Mouse (Mus musculus): Measurements from ENCODE around the gene Brd2. TPM values are rescaled to one million over a fixed set of nuclear protein-coding genes. Genes with fewer than 3 reads are reported as not detected.
A peak's percentile ranks its signal among the peaks of the same experiment; 100 is the strongest.

The Brd2 gene
- polyA plus RNA-seq, 1 experiment from 2014 or later: 97.8 TPM

GRCm38 (mm10) chr17:34109038-34109805, 13.2 kb downstream of the Brd2 start:
- peaks cover 40% of the 10 kb centered on the region for H3K36me3 ChIP-seq (ENCODE audit: control insufficient read depth, insufficient read depth, low read length)
- no peaks in the 10 kb centered on the region for H3K9me3 ChIP-seq (ENCODE audit: control insufficient read depth, low read length)
- no peaks in the 10 kb centered on the region for H3K27me3 ChIP-seq (ENCODE audit: control insufficient read depth, insufficient read depth, low read depth, low read length)
- peak; percentile 24; the same call in 1 of the 2 replicates for ATAC-seq (ENCODE audit: low read depth)
- H3K27ac ChIP-seq (ENCODE audit: low read length): no peak overlapping the region
- WGBS: 70% methylated on average over 14 of the region's 14 CpGs
- no peak overlapping the region for H3K4me2 ChIP-seq (ENCODE audit: low read depth, low read length)
- H3K4me1 ChIP-seq (replicated peaks; ENCODE audit: control insufficient read depth, insufficient read depth, low read length): peaks cover 7% of the 10 kb centered on the region; the same call in 1 of the 2 replicates
- no peak overlapping the region for H3K4me3 ChIP-seq (ENCODE audit: low read length)
- H3K9ac ChIP-seq (ENCODE audit: low read length): no peak overlapping the region

GRCm38 (mm10) chr17:34108460-34108859, 14.0 kb downstream of the Brd2 start:
- H3K4me1 ChIP-seq (replicated peaks; ENCODE audit: control insufficient read depth, insufficient read depth, low read length): peaks cover 7% of the 10 kb centered on the region; the same call in 1 of the 2 replicates
- no peaks in the 10 kb centered on the region for H3K27me3 ChIP-seq (ENCODE audit: control insufficient read depth, insufficient read depth, low read depth, low read length)
- 80% methylated on average over 5 of the region's 6 CpGs for WGBS
- H3K36me3 ChIP-seq (ENCODE audit: control insufficient read depth, insufficient read depth, low read length): peaks cover 32% of the 10 kb centered on the region
- no peak for ATAC-seq (ENCODE audit: low read depth)
- no peak overlapping the region for H3K27ac ChIP-seq (ENCODE audit: low read length)
- H3K9me3 ChIP-seq (ENCODE audit: control insufficient read depth, low read length): no peaks in the 10 kb centered on the region
- no peak overlapping the region for H3K4me2 ChIP-seq (ENCODE audit: low read depth, low read length)
- no peak overlapping the region for H3K9ac ChIP-seq (ENCODE audit: low read length)
- no peak overlapping the region for H3K4me3 ChIP-seq (ENCODE audit: low read length)

DNA sequence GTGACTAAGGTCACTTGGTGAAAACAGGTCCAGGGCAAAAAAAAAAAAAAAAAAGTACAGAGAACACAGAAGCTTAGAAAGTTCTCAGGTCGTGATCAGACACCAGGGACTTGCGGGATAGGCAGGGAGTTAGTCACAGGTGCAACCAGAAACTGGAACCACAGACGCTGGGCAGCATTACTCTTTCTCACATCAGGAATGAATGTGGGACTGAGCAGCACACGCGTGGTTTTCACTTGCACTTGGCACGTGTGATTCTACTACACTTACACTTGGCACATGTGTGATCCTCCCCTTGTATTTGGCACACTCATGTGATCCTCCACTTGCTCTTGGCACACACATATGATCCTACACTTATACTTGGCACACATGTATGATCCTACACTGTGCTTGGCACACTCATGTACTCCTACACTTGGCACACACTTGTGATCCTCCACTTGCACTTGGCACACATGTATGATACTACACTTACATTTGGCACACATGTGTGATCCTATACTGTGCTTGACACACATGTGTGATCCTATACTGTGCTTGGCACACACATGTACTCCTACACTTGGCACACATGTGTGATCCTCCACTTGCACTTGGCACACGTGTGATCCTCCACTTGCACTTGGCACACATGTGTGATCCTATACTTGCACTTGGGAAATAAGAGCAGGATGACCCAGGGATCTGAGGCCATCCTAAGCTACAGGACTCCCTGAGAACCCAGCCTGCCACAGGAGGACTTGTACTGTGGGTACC, 15.1 kb downstream of the Brd2 start:
- Histone ChIP-seq H3K27ac (ENCODE audit: low read length) (no peak overlapping the region), H3K4me2 (ENCODE audit: low read depth, low read length) (no peak overlapping the region), H3K4me3 (ENCODE audit: low read length) (no peak overlapping the region), H3K4me1 (replicated peaks; ENCODE audit: control insufficient read depth, insufficient read depth, low read length) (peaks cover 7% of the 10 kb centered on the region; the same call in 1 of the 2 replicates), H3K36me3 (ENCODE audit: control insufficient read depth, insufficient read depth, low read length) (peaks cover 20% of the 10 kb centered on the region), H3K9ac (ENCODE audit: low read length) (no peak overlapping the region), H3K27me3 (ENCODE audit: control insufficient read depth, insufficient read depth, low read depth, low read length) (no peaks in the 10 kb centered on the region), H3K9me3 (ENCODE audit: control insufficient read depth, low read length) (no peaks in the 10 kb centered on the region)
- no peak for ATAC-seq (ENCODE audit: low read depth)
- WGBS: 72% methylated on average over 7 of the region's 7 CpGs

DNA sequence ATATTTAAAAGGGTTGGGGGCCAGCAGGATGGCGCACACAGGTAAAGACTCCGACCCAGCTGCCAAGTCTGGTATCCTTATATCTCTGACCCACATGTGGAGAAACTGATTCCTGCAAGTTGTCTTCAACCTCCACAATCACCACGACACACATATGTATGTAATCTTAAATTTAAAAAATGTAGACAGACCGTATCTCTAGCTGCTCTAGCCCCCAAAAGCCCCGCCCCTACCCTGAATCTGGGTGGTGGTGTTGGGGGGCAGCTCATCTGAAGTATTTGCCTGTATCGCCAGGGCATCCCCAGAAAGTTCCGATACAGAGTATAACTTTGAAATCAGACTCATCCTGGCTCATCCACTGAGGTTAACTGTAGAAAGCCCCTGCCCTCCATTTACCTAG, 15.9 kb downstream of the Brd2 start:
- Histone ChIP-seq H3K36me3 (ENCODE audit: control insufficient read depth, insufficient read depth, low read length) (peaks cover 13% of the 10 kb centered on the region), H3K9ac (ENCODE audit: low read length) (no peak overlapping the region), H3K4me3 (ENCODE audit: low read length) (no peak overlapping the region), H3K27ac (ENCODE audit: low read length) (no peak overlapping the region), H3K4me1 (replicated peaks; ENCODE audit: control insufficient read depth, insufficient read depth, low read length) (peaks cover 7% of the 10 kb centered on the region; the same call in 1 of the 2 replicates), H3K27me3 (ENCODE audit: control insufficient read depth, insufficient read depth, low read depth, low read length) (no peaks in the 10 kb centered on the region), H3K4me2 (ENCODE audit: low read depth, low read length) (no peak overlapping the region), H3K9me3 (ENCODE audit: control insufficient read depth, low read length) (no peaks in the 10 kb centered on the region)
- 76% methylated on average over 7 of the region's 7 CpGs for WGBS
- ATAC-seq (ENCODE audit: low read depth): no peak

- no peaks in the 10 kb centered on the region for H3K4me1 ChIP-seq (replicated peaks; ENCODE audit: control insufficient read depth, insufficient read depth, low read length)
- no peak overlapping the region for H3K27ac ChIP-seq (ENCODE audit: low read length)
- ATAC-seq (ENCODE audit: low read depth): no peak
- H3K4me2 ChIP-seq (ENCODE audit: low read depth, low read length): no peak overlapping the region
- no peak overlapping the region for H3K9ac ChIP-seq (ENCODE audit: low read length)
- 0 out of 2 replicates have a peak, but pooled peaks cover 4% of the 10 kb centered on the region for H3K36me3 ChIP-seq (ENCODE audit: control insufficient read depth, insufficient read depth, low read length)
- WGBS: 68% methylated on average over 9 of the region's 9 CpGs
- H3K4me3 ChIP-seq (ENCODE audit: low read length): no peak overlapping the region
- H3K27me3 ChIP-seq (ENCODE audit: control insufficient read depth, insufficient read depth, low read depth, low read length): no peaks in the 10 kb centered on the region
- no peaks in the 10 kb centered on the region for H3K9me3 ChIP-seq (ENCODE audit: control insufficient read depth, low read length)
These were observed 17.6 kb downstream of the Brd2 start for GRCm38 (mm10) chr17:34104804-34105203.

DNA sequence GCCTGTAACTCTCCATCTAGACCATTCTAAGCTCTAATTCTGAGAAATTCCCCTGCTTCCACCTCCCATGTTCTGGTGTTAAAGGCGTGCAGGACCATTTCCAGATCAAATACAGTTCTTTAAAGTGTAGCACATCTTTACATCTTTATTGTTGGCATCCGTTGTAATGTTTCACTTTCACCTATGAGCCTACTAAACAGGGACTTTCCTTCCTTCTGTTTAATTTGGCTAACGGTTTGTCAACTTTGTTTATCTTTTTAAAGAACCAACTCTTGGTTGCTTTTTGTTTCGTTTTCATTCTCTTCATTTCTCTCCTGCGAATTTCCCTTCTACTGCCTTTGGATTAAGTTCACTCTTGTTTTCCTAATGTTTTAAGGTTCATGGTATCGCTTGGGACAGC, 19.6 kb downstream of the Brd2 start:
- Histone ChIP-seq H3K4me3 (ENCODE audit: low read length) (no peak overlapping the region), H3K27me3 (ENCODE audit: control insufficient read depth, insufficient read depth, low read depth, low read length) (no peaks in the 10 kb centered on the region), H3K9me3 (ENCODE audit: control insufficient read depth, low read length) (no peaks in the 10 kb centered on the region), H3K36me3 (ENCODE audit: control insufficient read depth, insufficient read depth, low read length) (no peaks in the 10 kb centered on the region), H3K9ac (ENCODE audit: low read length) (no peak overlapping the region), H3K4me1 (replicated peaks; ENCODE audit: control insufficient read depth, insufficient read depth, low read length) (no peaks in the 10 kb centered on the region), H3K4me2 (ENCODE audit: low read depth, low read length) (no peak overlapping the region), H3K27ac (ENCODE audit: low read length) (no peak overlapping the region)
- ATAC-seq (ENCODE audit: low read depth): no peak
- WGBS: 58% methylated on average over 6 of the region's 6 CpGs

- Histone ChIP-seq H3K4me2 (ENCODE audit: low read depth, low read length) (peak overlapping the region; percentile 42), H3K27me3 (ENCODE audit: control insufficient read depth, insufficient read depth, low read depth, low read length) (no peaks in the 10 kb centered on the region), H3K9me3 (ENCODE audit: control insufficient read depth, low read length) (no peaks in the 10 kb centered on the region), H3K4me3 (ENCODE audit: low read length) (no peak overlapping the region), H3K9ac (ENCODE audit: low read length) (no peak overlapping the region), H3K27ac (ENCODE audit: low read length) (no peak overlapping the region), H3K36me3 (ENCODE audit: control insufficient read depth, insufficient read depth, low read length) (no peaks in the 10 kb centered on the region), H3K4me1 (replicated peaks; ENCODE audit: control insufficient read depth, insufficient read depth, low read length) (no peaks in the 10 kb centered on the region)
- ATAC-seq (ENCODE audit: low read depth): peak; percentile 83
- WGBS: 8% methylated on average over 12 of the region's 12 CpGs
These were observed 20.8 kb downstream of the Brd2 start for GRCm38 (mm10) chr17:34101604-34102032.

- no peak for ATAC-seq (ENCODE audit: low read depth)
These were observed 21.2 kb downstream of the Brd2 start for GRCm38 (mm10) chr17:34101185-34101584.

GRCm38 (mm10) chr17:34099531-34099930, 22.9 kb downstream of the Brd2 start:
- WGBS: 42% methylated on average over 5 of the region's 5 CpGs
- ATAC-seq (ENCODE audit: low read depth): no peak

More at GRCm38 (mm10) chr17:34101185-34101584, 21.2 kb downstream of the Brd2 start:
- H3K4me3 ChIP-seq (ENCODE audit: low read length): no peak overlapping the region
- WGBS: 24% methylated on average over 5 of the region's 5 CpGs
- no peak overlapping the region for H3K9ac ChIP-seq (ENCODE audit: low read length)
- no peaks in the 10 kb centered on the region for H3K9me3 ChIP-seq (ENCODE audit: control insufficient read depth, low read length)
- no peaks in the 10 kb centered on the region for H3K36me3 ChIP-seq (ENCODE audit: control insufficient read depth, insufficient read depth, low read length)
- H3K27me3 ChIP-seq (ENCODE audit: control insufficient read depth, insufficient read depth, low read depth, low read length): no peaks in the 10 kb centered on the region
- H3K4me1 ChIP-seq (replicated peaks; ENCODE audit: control insufficient read depth, insufficient read depth, low read length): no peaks in the 10 kb centered on the region
- H3K27ac ChIP-seq (ENCODE audit: low read length): no peak overlapping the region
- H3K4me2 ChIP-seq (ENCODE audit: low read depth, low read length): no peak overlapping the region

More at GRCm38 (mm10) chr17:34099531-34099930, 22.9 kb downstream of the Brd2 start:
- no peaks in the 10 kb centered on the region for H3K27me3 ChIP-seq (ENCODE audit: control insufficient read depth, insufficient read depth, low read depth, low read length)
- H3K4me3 ChIP-seq (ENCODE audit: low read length): no peak overlapping the region
- no peak overlapping the region for H3K4me2 ChIP-seq (ENCODE audit: low read depth, low read length)
- H3K27ac ChIP-seq (ENCODE audit: low read length): no peak overlapping the region
- no peaks in the 10 kb centered on the region for H3K36me3 ChIP-seq (ENCODE audit: control insufficient read depth, insufficient read depth, low read length)
- H3K9ac ChIP-seq (ENCODE audit: low read length): no peak overlapping the region
- no peaks in the 10 kb centered on the region for H3K4me1 ChIP-seq (replicated peaks; ENCODE audit: control insufficient read depth, insufficient read depth, low read length)
- H3K9me3 ChIP-seq (ENCODE audit: control insufficient read depth, low read length): no peaks in the 10 kb centered on the region
